Mouse (Mus musculus) mammary gland, adult 2 months (tissue): ENCODE measurements around the gene Eif2s3y. TPM values are rescaled to one million over a fixed set of nuclear protein-coding genes. Genes with fewer than 3 reads are reported as not detected.

Experiments
- polyA plus RNA-seq: library from polyadenylated mRNA; depleted of rRNA; stranded (reverse); fragments of >200 nt; gene quantifications from 2 replicates; pipeline ENCODE4 v1.2.3, GENCODE M21; 2012; ENCODE audit warnings: low replicate concordance; rRNA removed

Eif2s3y gene
- not detected in 2 replicates for polyA plus RNA-seq

GRCm38 (mm10) chrY:1009882-1010751 lies at the start of gene Eif2s3y:
Gene Eif2s3y, plus strand, starts transcription at chrY:1010543.

Other genes starting within 250 kb of the Eif2s3y start
- not detected in 2 replicates for gene Zfy1, start 213.1 kb upstream of the Eif2s3y start, polyA plus RNA-seq
- gene Uba1y, start 191.9 kb upstream of the Eif2s3y start, polyA plus RNA-seq = not detected in 2 replicates
- gene Kdm5d, start 112.8 kb upstream of the Eif2s3y start, polyA plus RNA-seq = not detected in 2 replicates
- not detected in 2 replicates for gene Uty, start 235.2 kb downstream of the Eif2s3y start, polyA plus RNA-seq